Mouse (Mus musculus) gastrocnemius, adult 2 months (tissue): Measurements from ENCODE around the gene Stra6l. TPM values are rescaled to one million over a fixed set of nuclear protein-coding genes. Genes with fewer than 3 reads are reported as not detected.

ENCODE experiments used
- DNase-seq: peaks from one replicate; pipeline ENCODE4 v3.0.0; 2022
- H3K27ac ChIP-seq: fragments of 200-600 bp; 2 replicates; pipeline ENCODE4 v1.8.1; 2022; ENCODE audit warnings: mild to moderate bottlenecking
- H3K4me3 ChIP-seq: fragments of 200-600 bp; 2 replicates; pipeline ENCODE4 v1.8.1; 2022; ENCODE audit warnings: mild to moderate bottlenecking, moderate library complexity
- CTCF ChIP-seq: fragments of 200-600 bp; IDR thresholded peaks from 2 replicates; pipeline ENCODE4 v1.8.1; 2022; ENCODE audit warnings: antibody characterized with exemption, mild to moderate bottlenecking, moderate library complexity
- intact Hi-C: fragments of 180-260 bp; cut with DNase I; formaldehyde crosslinking; loops from one replicate; pipeline ENCODE4 v1.15.1; 2025
- long read RNA-seq, 2 experiments: library from polyadenylated mRNA; stranded (forward); transcript quantifications; one replicate each; pipeline ENCODE4 v2.0.0; 2021
- total RNA-seq, 2 experiments: library from RNA; stranded (reverse); gene quantifications; 2 replicates each; pipeline ENCODE4 v1.2.3; 2021

Gene Stra6l
- not detected for total RNA-seq
- long read RNA-seq, experiment 1: 0 reads
- long read RNA-seq, experiment 2: 0 reads

DNA sequence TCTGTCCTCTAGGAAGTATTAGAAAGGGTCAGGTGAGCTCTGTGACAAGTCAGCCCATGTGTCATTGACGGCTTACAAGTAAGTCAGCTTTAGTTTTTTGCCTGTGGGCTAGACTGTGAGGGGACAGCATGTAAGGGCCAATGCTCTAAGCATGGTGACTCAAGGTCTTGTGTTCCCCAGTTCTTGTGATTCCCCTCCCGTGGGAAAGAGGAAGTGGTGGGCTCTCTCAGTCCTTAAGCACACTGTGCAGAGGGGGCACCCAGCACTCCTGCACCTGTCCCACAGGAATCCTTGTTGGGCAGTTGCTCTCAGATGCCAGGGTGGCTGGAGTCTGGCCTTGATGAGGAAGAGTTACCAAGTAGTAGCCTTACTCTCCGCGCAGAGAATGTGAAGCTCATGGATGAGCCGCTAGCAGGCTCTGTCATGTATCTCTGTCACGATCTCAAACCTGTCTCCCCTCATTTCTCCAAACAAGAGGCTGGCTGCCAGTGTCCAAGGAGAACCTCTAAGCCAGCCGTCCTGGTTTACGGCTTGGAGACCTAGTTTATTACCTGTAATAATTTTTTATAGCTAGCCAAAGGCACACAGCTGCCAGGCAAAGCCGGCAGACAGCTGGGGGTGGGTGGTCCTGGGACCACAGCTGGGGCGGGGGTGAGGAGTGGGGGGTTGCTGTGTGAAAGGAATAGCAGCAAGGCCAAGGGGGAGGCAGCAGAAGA, at the start of gene Stra6l:
Gene Stra6l, plus strand, starts transcription at position 556 of the 716 bp plus-strand sequence.
- intact Hi-C loops: no loop called here

DNA sequence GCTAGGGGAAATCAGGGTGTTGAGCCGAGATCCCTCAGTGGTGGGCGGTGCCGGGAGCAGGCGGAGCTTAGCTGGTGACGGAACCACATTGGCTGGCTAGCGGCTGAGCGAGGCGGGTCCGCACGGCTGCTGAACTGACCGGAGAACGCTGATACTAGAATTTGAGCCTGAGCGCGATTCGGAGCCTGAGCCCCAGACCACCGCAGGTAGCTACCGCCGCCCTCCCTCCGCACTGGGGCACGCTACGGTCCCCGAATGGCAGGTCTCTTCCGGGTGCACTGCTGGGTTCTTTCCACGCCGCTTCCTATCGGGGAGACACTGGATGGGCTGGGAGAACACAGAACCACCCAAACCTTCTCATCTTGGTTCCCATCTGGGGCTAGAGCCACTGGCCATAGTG, 49.5 kb upstream of the Stra6l start, which contains the start of gene Aldh1b1:
Gene Aldh1b1, plus strand, starts transcription at position 59 of the 400 bp plus-strand sequence.
- DNase-seq: peak; percentile 77
- intact Hi-C loops: no loop called here
- no peak for TF ChIP-seq CTCF

More for the DNA sequence above, at the start of gene Stra6l:
- no peak for TF ChIP-seq CTCF
- no peak within 1 kb of the TSS for H3K27ac ChIP-seq
- no peak within 1 kb of the TSS for H3K4me3 ChIP-seq
- no peak for DNase-seq

DNA sequence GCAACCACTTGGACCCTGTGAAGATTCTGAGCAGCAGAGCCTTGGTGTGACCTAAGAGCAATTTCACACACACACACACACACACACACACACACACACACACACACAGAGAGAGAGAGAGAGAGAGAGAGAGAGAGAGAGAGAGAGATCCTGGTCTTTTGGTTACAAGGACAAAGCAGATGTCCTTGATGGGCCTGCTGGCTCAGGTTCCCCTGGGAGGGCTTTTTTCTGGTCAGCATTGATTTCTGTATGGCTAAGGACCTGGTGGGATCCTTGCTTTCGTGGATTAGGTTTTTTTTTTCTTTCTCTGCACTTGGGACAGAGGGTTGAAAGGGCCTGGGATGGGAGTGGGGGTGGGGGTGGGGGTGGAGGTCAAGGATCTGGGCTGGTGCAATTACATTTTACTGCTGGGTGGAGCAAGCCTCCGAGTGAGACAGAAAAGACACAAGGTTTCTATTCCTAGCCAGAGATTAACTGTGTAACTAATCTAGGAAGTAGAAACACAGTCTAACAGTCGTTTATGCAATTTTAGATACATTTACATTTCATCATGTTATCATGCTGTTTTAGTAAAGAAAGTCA, 48.4 kb upstream of the Stra6l start:
- no peak overlapping the region for H3K27ac ChIP-seq
- DNase-seq: no peak
- intact Hi-C loops: no loop called here
- TF ChIP-seq CTCF: no peak
- no peak overlapping the region for H3K4me3 ChIP-seq

More for the DNA sequence above, 49.5 kb upstream of the Stra6l start, which contains the start of gene Aldh1b1:
- Histone ChIP-seq H3K4me3 (peak within 1 kb of the TSS; percentile 72), H3K27ac (no peak within 1 kb of the TSS)

DNA sequence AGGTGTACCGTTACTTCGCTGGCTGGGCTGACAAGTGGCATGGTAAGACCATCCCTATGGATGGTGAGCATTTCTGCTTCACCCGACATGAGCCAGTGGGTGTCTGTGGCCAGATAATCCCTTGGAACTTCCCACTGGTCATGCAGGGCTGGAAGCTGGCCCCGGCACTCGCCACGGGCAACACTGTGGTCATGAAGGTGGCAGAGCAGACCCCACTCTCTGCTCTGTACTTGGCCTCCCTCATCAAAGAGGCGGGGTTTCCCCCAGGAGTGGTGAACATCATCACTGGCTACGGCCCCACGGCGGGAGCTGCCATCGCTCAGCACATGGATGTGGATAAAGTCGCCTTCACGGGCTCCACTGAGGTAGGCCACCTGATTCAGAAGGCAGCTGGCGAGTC, 45.6 kb upstream of the Stra6l start:
- TF ChIP-seq CTCF: no peak
- Histone ChIP-seq H3K27ac (no peak overlapping the region), H3K4me3 (no peak overlapping the region)
- intact Hi-C loops: no loop called here
- no peak for DNase-seq

DNA sequence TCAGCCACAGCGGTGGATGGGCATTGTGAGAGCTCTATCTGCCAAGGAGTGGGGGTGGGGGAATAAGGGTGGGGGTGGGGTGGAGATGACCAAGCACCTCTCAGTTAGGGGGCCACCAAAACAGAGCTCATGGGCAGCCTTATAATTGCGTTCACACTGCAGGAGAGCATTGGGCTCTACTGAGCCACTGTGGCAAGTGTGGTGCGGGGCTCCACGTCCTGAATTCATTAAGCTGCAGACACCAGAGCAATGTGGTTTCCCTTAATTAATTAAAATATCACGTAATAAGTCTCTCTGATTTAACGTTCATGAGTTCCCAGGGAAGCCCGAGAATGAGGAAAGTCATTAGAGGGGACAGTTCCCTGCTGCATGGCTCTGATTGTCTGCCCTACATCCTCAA, 40.4 kb upstream of the Stra6l start:
- Histone ChIP-seq H3K27ac (no peak overlapping the region), H3K4me3 (no peak overlapping the region)
- intact Hi-C loops: no loop called here
- TF ChIP-seq CTCF: no peak
- no peak for DNase-seq

DNA sequence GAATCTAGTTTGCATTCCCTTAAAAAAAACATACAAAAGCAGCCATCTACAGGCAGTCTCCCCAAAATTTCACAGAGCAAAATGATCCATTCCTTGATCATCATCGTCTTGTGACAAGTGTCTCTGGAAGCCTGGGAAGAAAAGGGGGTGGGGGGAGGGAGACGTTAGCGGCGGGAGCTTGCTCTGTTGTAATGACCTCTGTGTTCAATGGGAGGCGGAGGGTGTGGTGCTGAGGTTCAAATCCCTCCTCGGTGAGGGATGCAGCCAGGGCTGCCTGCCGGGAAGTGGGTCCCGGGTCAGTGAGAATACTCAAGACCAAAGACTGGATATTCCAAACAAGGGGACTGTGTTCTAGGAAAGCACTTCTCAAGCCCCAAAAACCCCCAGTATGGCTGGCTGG, 37.2 kb upstream of the Stra6l start:
- intact Hi-C loops: no loop called here
- Histone ChIP-seq H3K4me3 (no peak overlapping the region), H3K27ac (no peak overlapping the region)
- no peak for DNase-seq
- no peak for TF ChIP-seq CTCF

- intact Hi-C loops: no loop called here
- DNase-seq: peak; percentile 36
- Histone ChIP-seq H3K27ac (no peak overlapping the region), H3K4me3 (no peak overlapping the region)
- TF ChIP-seq CTCF: peak; percentile 55
Observed at GRCm38 (mm10) chr4:45815542-45815941, 32.9 kb upstream of the Stra6l start.

DNA sequence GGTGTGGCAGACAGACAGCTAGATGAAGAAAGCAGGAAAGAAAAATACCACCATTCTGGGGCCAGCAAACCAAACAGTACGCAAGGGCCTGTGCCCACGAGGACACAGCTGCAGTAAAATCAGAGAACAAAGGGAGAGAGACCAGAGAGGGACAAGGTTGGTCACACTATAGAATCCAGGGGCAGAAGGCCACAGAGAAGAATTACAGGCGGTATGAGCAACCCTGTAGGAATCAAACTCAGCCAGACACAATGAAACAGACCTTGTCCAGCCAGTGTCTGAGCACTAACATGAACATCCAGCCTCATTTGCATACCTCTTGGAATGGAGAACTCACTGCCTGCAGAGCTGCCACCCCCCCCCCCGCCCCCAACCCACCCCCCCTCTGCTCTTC, 29.7 kb upstream of the Stra6l start:
- Histone ChIP-seq H3K4me3 (no peak overlapping the region), H3K27ac (no peak overlapping the region)
- DNase-seq: no peak
- intact Hi-C loops: no loop called here
- TF ChIP-seq CTCF: no peak

- no peak overlapping the region; the same call in 1 of the 2 replicates for H3K27ac ChIP-seq
- intact Hi-C loops: no loop called here
- H3K4me3 ChIP-seq: peak overlapping the region; percentile 61
- DNase-seq: no peak
- no peak for TF ChIP-seq CTCF
Observed at GRCm38 (mm10) chr4:45819208-45819931, 29.1 kb upstream of the Stra6l start.

DNA sequence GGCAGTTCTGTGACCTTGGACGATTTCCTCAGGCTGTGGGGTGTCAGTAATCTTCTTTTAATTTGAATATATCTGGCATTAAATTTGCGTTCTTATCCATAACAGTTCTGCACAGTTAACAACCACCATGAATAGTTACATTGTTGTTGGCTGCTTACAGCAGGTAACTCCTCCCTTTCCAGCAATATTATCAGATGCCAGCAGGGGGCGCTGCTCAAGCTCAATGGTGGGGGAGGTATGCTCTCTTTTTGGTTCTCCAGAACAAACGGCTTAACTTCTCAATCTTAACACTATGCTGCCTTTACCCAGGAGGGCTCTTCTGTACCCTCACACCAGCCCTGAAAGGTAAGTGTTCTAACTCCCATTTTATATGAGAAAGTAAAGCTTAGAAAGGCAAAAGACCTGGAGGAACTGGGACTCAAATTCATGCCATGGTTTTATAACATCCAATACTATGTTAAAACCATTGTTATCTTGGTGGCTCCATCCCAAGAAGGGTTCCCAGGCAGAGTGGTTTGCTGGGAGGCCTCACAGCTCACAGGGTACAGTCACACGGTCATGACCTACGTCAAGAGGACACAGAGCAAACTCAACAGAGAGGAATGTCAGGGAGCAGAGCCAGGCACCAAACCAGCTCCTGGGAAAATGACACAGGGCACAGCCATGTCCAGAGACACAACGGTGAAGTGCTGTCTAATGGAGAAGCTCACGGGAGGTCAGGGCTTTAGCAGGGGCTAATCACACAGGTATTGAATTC, 28.2 kb upstream of the Stra6l start:
- TF ChIP-seq CTCF: peak; percentile 83
- Histone ChIP-seq H3K4me3 (peak overlapping the region; percentile 61; the same call in 1 of the 2 replicates), H3K27ac (no peak overlapping the region)
- intact Hi-C loops: loop anchor here (1.0 kb wide), 1 partner anchor 35 kb away; no protein-coding TSS in a partner anchor
- peak; percentile 71 for DNase-seq

- TF ChIP-seq CTCF: no peak
- no peak for DNase-seq
- Histone ChIP-seq H3K27ac (no peak overlapping the region), H3K4me3 (no peak overlapping the region)
- intact Hi-C loops: no loop called here
Observed at GRCm38 (mm10) chr4:45821995-45822394, 26.5 kb upstream of the Stra6l start.
